Mouse (Mus musculus): ENCODE measurements around the gene Ptgdr2. TPM values are rescaled to one million over a fixed set of nuclear protein-coding genes. Genes with fewer than 3 reads are reported as not detected.
A peak's percentile ranks its signal among the peaks of the same experiment; 100 is the strongest.

Ptgdr2 gene
- total RNA-seq, 4 experiments from 2014 or later, result 0.17 to 0.19 TPM; not detected in 2

- DNase-seq (ENCODE audit: low spot score in 2 of 2), result no peak
Observed at GRCm38 (mm10) chr19:10975187-10975586, 38.2 kb downstream of the Ptgdr2 start.

- no peak for DNase-seq (ENCODE audit: low spot score in 2 of 2)
Observed at GRCm38 (mm10) chr19:10976318-10976717, 39.4 kb downstream of the Ptgdr2 start.

GRCm38 (mm10) chr19:10979184-10980168 lies 42.5 kb downstream of the Ptgdr2 start:
- DNase-seq (ENCODE audit: low spot score in 2 of 2), result peak; percentile 53 to 58

GRCm38 (mm10) chr19:10980210-10980609 lies 43.2 kb downstream of the Ptgdr2 start:
- no peak for DNase-seq (ENCODE audit: low spot score in 2 of 2)

GRCm38 (mm10) chr19:10983146-10983545 lies 46.2 kb downstream of the Ptgdr2 start:
- DNase-seq (ENCODE audit: low spot score in 2 of 2), result no peak

- DNase-seq (ENCODE audit: low spot score in 2 of 2), result no peak
Observed at GRCm38 (mm10) chr19:10984551-10984950, 47.6 kb downstream of the Ptgdr2 start.

- no peak for DNase-seq (ENCODE audit: low spot score in 2 of 2)
Observed at GRCm38 (mm10) chr19:10985889-10986288, 48.9 kb downstream of the Ptgdr2 start.

GRCm38 (mm10) chr19:10988563-10988962 lies 51.6 kb downstream of the Ptgdr2 start:
- no peak for DNase-seq (ENCODE audit: low spot score in 2 of 2)

- no peak for DNase-seq (ENCODE audit: low spot score in 2 of 2)
Observed at GRCm38 (mm10) chr19:10990751-10991150, 53.8 kb downstream of the Ptgdr2 start.

GRCm38 (mm10) chr19:10991911-10992310 lies 55.0 kb downstream of the Ptgdr2 start:
- DNase-seq (ENCODE audit: low spot score in 2 of 2), result no peak

Other genes with a start within 250 kb of the Ptgdr2 start
- 10 to 100 TPM; 17.8 to 23.9 (median 20.9) TPM for gene Vps37c, start 248.4 kb upstream of the Ptgdr2 start, total RNA-seq (2022)
- under 1 TPM; 0.13 to 0.51 (median 0.43) TPM for gene Cd5, start 198.2 kb upstream of the Ptgdr2 start, total RNA-seq (2022)
- 1 to 10 TPM; 1.5 to 4.1 (median 2.2) TPM for gene Cd6, start 107.1 kb upstream of the Ptgdr2 start, total RNA-seq (2022)
- gene Slc15a3, start 97.4 kb upstream of the Ptgdr2 start, total RNA-seq (2022), result 10 to 100 TPM in 1 of 4 experiments, 1 to 10 TPM in 3; 1.2 to 11.7 (median 3.9) TPM
- gene Tmem132a, start 67.2 kb upstream of the Ptgdr2 start, total RNA-seq (2022), result 100 to 1,000 TPM; 218 to 239 (median 228) TPM
- 10 to 100 TPM; 45.0 to 48.1 (median 45.5) TPM for gene Tmem109, start 55.2 kb upstream of the Ptgdr2 start, total RNA-seq (2022)
- 100 to 1,000 TPM; 196 to 220 (median 207) TPM for gene Prpf19, start 41.9 kb upstream of the Ptgdr2 start, total RNA-seq (2022)
- 1 to 10 TPM in 1 of 4 experiments, under 1 TPM in 1, not detected in 2; 0.19 to 1.5 TPM for gene Zp1, start 16.5 kb upstream of the Ptgdr2 start, total RNA-seq (2022)
- 1 to 10 TPM; 7.2 to 8.2 (median 7.7) TPM for gene Ccdc86, start 12.1 kb downstream of the Ptgdr2 start, total RNA-seq (2022)
- not detected for gene Ms4a10, start 37.5 kb downstream of the Ptgdr2 start, total RNA-seq (2022)
- 1 to 10 TPM in 1 of 4 experiments, not detected in 3; 1.1 TPM for gene Ms4a15, start 56.1 kb downstream of the Ptgdr2 start, total RNA-seq (2022)
- gene Ms4a18, start 80.9 kb downstream of the Ptgdr2 start, total RNA-seq (2022), result not detected
- under 1 TPM in 1 of 4 experiments, not detected in 3; 0.46 TPM for gene Ms4a8a, start 143.9 kb downstream of the Ptgdr2 start, total RNA-seq (2022)
- gene 1700017D01Rik, start 193.7 kb downstream of the Ptgdr2 start, total RNA-seq (2022), result not detected
- gene 1700025F22Rik, start 228.2 kb downstream of the Ptgdr2 start, total RNA-seq (2022), result not detected

Measured in left cerebral cortex, adult 8-10 months (tissue).